Mouse (Mus musculus): ENCODE data around the gene Cacna2d3. TPM values are rescaled to one million over a fixed set of nuclear protein-coding genes. Genes with fewer than 3 reads are reported as not detected.
A peak's percentile ranks its signal among the peaks of the same experiment; 100 is the strongest.

Gene Cacna2d3
- 37.5 and 41.0 TPM in 2 replicates for polyA plus RNA-seq (2015; fragmentation: Nextera tagmentation; extraction: Ambion mirVana)

DNA sequence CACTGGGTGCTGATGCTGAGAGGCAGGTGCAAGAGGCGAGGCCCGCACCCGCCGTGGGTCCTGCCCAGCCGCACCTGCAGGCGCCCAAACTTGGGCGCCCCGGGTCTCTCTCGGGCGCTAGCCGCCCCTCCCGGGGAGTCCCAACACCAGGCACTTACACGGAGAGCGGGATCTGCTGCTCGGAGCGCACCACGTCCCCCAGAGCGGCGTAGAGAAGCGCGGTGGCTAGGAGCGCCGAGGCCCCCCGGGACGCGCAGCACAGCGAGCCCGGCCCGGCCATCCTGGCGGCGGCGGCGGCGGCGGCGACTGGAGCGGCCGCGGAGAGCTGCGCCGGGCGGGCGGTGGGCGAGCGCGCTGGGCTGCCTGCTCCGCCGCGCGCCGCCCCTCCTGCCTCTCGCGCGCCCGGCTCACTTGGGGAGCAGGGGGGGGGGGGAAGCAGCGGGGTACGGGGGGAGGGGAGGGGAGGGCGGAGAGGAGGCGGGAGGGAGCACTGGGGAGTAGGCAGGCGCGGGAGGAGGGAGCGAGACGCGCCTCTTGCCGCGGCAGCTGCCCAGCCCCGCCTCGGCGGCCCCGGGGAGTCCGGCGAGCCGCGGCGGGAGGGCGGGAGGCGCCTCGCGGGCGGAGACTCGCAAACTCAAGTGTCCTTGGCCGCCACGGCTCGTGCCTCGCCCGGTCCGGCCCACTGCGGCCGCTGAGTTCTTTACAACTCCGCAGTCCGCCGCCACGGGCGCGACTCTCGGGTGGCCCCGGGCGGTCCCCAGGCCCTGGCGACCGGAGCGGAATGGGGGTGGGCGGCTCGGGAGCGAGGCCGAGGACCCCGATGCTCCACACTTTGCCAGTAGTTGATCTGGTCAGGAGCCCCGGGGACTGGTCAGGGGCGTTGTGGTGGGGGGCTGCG is at the start of gene Cacna2d3:
Gene Cacna2d3, minus strand, starts transcription at position 377 of the 898 bp plus-strand sequence.
- no peaks in the 10 kb centered on the region for H3K36me3 ChIP-seq
- peaks cover 35% of the 10 kb centered on the region for H3K4me1 ChIP-seq
- H3K4me2 ChIP-seq (replicated peaks), result peak within 1 kb of the TSS; percentile 85
- H3K9ac ChIP-seq, result peak within 1 kb of the TSS; percentile 62
- under 1% methylated on average over 95 of the region's 109 CpGs for WGBS
- H3K27ac ChIP-seq (replicated peaks), result peak within 1 kb of the TSS; percentile 78
- H3K4me3 ChIP-seq (replicated peaks), result peak within 1 kb of the TSS; percentile 55
- ATAC-seq (ENCODE audit: insufficient number of reproducible peaks, low FRiP score, low TSS enrichment, low read depth), result peak; percentile 82
- H3K27me3 ChIP-seq, result peaks cover 52% of the 10 kb centered on the region
- no peaks in the 10 kb centered on the region for H3K9me3 ChIP-seq (replicated peaks)

DNA sequence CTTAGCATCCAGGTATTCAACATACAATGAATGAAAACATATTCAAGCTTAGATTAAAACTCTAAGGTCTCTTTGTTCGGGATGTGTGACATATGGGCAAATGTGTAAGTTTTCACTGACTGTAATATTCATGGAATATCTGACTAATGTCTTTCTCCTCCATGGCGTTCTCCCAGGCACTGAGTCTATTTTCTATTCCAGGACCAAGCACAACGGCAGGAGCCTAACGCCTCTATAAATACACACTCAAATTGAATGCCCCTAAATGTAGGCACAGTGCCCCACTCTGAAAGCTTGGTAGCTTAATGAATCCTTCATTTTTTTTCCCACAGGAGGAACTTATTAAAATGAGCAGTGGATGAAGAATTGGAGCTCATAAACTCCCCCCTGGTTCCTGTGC is 47.8 kb upstream of the Cacna2d3 start:
- Histone ChIP-seq H3K4me3 (replicated peaks) (no peak overlapping the region), H3K27ac (replicated peaks) (no peak overlapping the region)

DNA sequence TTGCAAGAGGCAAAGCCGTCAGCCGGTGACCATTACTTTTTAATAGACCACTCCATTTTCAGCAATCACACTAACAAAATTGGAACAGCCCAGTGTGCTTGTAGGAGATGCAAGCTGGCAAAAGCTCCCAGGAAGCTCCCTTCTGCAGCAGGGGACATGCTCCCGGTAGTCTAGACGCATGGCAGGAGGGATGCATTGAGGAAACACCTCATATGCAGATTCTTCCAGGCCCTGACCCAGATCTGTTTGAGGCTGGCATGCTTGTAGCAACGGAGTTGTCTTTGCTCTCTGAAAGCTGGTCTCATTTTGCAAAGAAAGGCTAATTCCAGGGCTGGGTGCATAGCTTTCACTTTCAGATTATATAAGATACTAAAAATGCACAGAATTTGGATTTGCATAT is 31.2 kb upstream of the Cacna2d3 start:
- Histone ChIP-seq H3K36me3 (no peaks in the 10 kb centered on the region), H3K27ac (replicated peaks) (no peak overlapping the region), H3K4me3 (replicated peaks) (no peak overlapping the region), H3K27me3 (no peaks in the 10 kb centered on the region), H3K9me3 (replicated peaks) (no peaks in the 10 kb centered on the region), H3K4me1 (no peaks in the 10 kb centered on the region), H3K4me2 (replicated peaks) (no peak overlapping the region), H3K9ac (no peak overlapping the region)
- 66% methylated on average over 5 of the region's 5 CpGs for WGBS
- no peak for ATAC-seq (ENCODE audit: insufficient number of reproducible peaks, low FRiP score, low TSS enrichment, low read depth)

More for the DNA sequence above, 47.8 kb upstream of the Cacna2d3 start:
- Histone ChIP-seq H3K27me3 (no peaks in the 10 kb centered on the region), H3K4me1 (no peaks in the 10 kb centered on the region), H3K9me3 (replicated peaks) (no peaks in the 10 kb centered on the region), H3K4me2 (replicated peaks) (no peak overlapping the region), H3K9ac (no peak overlapping the region), H3K36me3 (no peaks in the 10 kb centered on the region)
- no peak for ATAC-seq (ENCODE audit: insufficient number of reproducible peaks, low FRiP score, low TSS enrichment, low read depth)
- WGBS, result 76% methylated on average over 4 of the region's 4 CpGs

DNA sequence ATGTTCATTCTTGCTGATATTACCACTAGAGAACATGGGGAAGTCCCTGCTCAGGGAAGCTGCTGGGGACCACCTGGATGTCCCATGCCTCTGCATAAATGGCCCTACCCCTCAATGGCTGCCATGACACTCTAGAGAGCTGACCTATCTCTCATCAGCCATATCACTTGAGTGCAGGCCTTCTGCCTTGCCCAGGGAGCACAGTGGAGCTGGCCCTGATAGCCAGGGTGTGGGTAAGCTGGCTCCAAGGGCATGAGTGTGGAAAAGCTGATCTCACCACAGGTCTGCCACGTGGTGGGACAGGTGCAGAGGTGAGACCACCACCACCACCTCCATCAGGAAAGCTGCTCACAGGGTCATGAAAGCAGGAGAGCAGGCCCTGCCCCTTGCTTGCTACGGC is 17.1 kb upstream of the Cacna2d3 start:
- no peak overlapping the region for H3K4me2 ChIP-seq (replicated peaks)
- WGBS, result 62% methylated on average over 2 of the region's 2 CpGs
- H3K4me3 ChIP-seq (replicated peaks), result no peak overlapping the region

DNA sequence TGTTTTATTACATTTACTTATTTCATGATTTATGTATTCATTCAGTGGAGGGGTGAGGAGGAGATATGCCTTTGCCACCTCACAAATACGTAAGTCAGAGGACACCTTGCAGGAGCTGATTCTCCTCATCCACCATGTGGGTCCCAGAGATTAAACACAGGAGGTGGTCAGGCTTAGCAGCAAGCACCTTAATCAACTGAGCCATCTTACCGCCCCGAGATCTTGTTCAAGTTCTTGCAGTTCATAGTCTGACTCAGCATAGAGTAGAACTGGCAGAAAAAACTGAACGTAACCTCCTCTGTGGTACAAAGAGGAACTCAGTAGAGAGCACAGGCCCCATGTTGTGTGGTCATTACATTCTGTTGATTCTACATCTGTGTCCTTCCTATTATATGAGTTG is 8.6 kb upstream of the Cacna2d3 start:
- no peaks in the 10 kb centered on the region for H3K4me1 ChIP-seq
- no peaks in the 10 kb centered on the region for H3K36me3 ChIP-seq
- WGBS, result 87% methylated on average over 4 of the region's 4 CpGs
- no peak for ATAC-seq (ENCODE audit: insufficient number of reproducible peaks, low FRiP score, low TSS enrichment, low read depth)
- no peak overlapping the region for H3K4me2 ChIP-seq (replicated peaks)
- no peaks in the 10 kb centered on the region for H3K9me3 ChIP-seq (replicated peaks)
- H3K27me3 ChIP-seq, result peaks cover 14% of the 10 kb centered on the region; the same call in 1 of the 2 replicates
- H3K4me3 ChIP-seq (replicated peaks), result no peak overlapping the region
- H3K9ac ChIP-seq, result no peak overlapping the region
- H3K27ac ChIP-seq (replicated peaks), result no peak overlapping the region

More for the DNA sequence above, 17.1 kb upstream of the Cacna2d3 start:
- Histone ChIP-seq H3K36me3 (no peaks in the 10 kb centered on the region), H3K27me3 (no peaks in the 10 kb centered on the region), H3K4me1 (no peaks in the 10 kb centered on the region), H3K9ac (no peak overlapping the region), H3K27ac (replicated peaks) (no peak overlapping the region), H3K9me3 (replicated peaks) (no peaks in the 10 kb centered on the region)
- ATAC-seq (ENCODE audit: insufficient number of reproducible peaks, low FRiP score, low TSS enrichment, low read depth), result no peak

DNA sequence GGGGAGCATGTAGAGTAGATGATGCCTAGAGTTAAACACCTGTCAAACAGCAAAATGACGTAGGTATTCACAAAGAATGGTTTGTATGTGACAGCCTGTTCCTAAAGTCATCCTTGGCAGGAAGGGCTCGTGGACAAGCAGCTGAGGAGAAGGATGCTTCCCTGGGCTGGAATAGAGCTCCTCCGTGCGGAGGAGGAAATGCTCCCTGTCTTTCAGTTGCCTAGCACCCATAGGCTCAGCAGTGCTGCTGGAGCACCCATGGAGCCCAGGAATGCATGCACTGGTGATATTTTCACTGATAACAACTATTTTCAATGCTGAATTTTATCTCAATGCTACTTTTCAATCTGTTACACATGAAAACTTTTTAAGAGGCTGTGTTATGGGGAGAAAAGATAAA is 7.3 kb upstream of the Cacna2d3 start:
- no peak overlapping the region for H3K4me2 ChIP-seq (replicated peaks)
- no peak overlapping the region for H3K27ac ChIP-seq (replicated peaks)
- no peaks in the 10 kb centered on the region for H3K4me1 ChIP-seq
- H3K27me3 ChIP-seq, result peaks cover 20% of the 10 kb centered on the region
- no peaks in the 10 kb centered on the region for H3K36me3 ChIP-seq
- ATAC-seq (ENCODE audit: insufficient number of reproducible peaks, low FRiP score, low TSS enrichment, low read depth), result no peak
- H3K9me3 ChIP-seq (replicated peaks), result no peaks in the 10 kb centered on the region
- H3K4me3 ChIP-seq (replicated peaks), result no peak overlapping the region
- no peak overlapping the region for H3K9ac ChIP-seq
- WGBS, result 78% methylated on average over 4 of the region's 4 CpGs

DNA sequence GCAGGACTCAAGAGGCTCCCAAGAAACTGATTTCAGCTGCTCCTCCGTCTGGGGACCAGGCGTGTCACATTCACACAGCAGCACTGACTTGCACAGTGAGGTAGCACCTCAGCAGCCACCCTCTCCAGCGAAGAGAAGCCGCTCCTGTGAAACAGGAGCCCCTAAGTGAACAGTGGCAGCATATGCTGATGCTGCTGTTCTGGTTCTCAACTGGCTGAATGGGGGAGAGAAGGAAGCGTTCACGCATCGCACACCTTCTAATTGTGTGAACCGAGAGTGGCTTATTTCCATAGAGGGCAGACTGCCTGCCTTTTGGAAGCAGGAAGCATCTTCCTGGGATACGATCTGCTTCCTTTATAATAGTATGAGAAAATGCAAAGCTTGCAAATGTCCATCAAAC is 5.9 kb upstream of the Cacna2d3 start:
- no peak overlapping the region for H3K4me3 ChIP-seq (replicated peaks)
- no peak overlapping the region for H3K4me2 ChIP-seq (replicated peaks)
- H3K27ac ChIP-seq (replicated peaks), result no peak overlapping the region
- H3K27me3 ChIP-seq, result peaks cover 33% of the 10 kb centered on the region
- H3K4me1 ChIP-seq, result peaks cover 10% of the 10 kb centered on the region; the same call in 1 of the 2 replicates
- H3K9ac ChIP-seq, result no peak overlapping the region
- no peaks in the 10 kb centered on the region for H3K36me3 ChIP-seq
- WGBS, result 68% methylated on average over 9 of the region's 9 CpGs
- no peak for ATAC-seq (ENCODE audit: insufficient number of reproducible peaks, low FRiP score, low TSS enrichment, low read depth)
- H3K9me3 ChIP-seq (replicated peaks), result no peaks in the 10 kb centered on the region

DNA sequence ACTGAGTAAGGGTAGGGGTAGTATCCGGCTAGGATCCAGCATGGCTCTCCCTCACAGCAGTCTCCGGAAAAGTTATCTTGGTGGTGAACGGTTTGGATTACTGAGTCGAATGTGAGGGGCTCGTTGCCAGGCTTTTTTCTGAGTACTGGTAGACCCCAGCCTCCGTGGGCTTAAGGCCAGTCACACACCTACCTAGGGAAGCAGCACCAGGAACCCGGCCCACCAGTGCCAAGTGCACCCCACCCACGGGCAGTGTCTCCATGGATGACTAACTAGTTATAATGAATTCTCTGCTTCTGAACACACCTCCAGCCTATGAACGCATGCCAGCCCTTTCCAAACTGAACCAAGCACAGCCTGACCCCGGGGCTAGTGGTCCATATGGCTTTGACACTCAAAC is 1.6 kb upstream of the Cacna2d3 start:
- ATAC-seq (ENCODE audit: insufficient number of reproducible peaks, low FRiP score, low TSS enrichment, low read depth), result no peak

DNA sequence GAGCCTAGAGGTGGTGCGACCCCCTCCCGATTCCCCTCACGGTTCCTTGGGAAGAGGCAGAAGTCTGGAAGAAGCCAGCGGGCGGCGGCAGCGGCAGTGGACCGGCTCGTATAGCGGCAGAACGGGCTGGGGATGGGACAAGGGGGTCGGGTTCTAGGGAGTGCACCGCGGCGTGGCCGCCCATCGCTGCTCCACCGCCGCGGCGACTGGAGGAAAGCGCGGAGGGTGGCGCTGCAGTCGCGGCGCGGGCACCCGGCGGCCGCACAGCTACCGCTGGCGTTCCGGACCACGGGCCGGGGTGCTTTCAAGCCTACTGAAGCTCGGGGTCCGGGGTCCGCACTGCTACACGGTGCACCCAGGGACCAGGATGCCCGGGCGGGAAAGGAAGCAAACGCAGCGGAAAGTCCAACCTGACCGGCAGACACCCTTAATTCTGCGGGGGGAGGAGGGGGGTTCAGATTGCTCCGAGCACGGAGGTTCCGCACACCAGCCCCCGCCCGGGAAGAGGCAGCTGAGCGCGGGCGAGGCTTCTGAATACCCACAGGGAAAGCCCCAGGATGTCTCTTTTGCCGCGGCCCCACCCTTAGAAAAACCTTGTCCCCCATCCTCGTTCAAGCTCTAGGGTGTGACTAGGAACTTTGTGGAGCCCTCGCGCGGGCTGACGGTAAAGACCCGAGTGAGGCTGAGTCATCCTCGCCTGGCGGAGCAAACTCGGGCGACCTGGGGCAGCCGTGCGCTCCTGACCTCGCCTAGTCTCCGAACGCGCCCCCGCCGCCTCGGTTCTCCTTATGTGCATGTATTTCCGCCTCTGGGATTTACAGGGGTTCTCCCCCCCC is 940 bp upstream of the Cacna2d3 start:
- Histone ChIP-seq H3K27ac (replicated peaks) (peak overlapping the region; percentile 78), H3K36me3 (no peaks in the 10 kb centered on the region), H3K27me3 (peaks cover 61% of the 10 kb centered on the region), H3K4me3 (replicated peaks) (peak overlapping the region; percentile 55), H3K9me3 (replicated peaks) (no peaks in the 10 kb centered on the region), H3K4me1 (peaks cover 35% of the 10 kb centered on the region), H3K9ac (peak overlapping the region; percentile 58), H3K4me2 (replicated peaks) (peak overlapping the region; percentile 85)
- under 1% methylated on average over 72 of the region's 76 CpGs for WGBS
- ATAC-seq (ENCODE audit: insufficient number of reproducible peaks, low FRiP score, low TSS enrichment, low read depth), result peak; percentile 39

More for the DNA sequence above, 1.6 kb upstream of the Cacna2d3 start:
- Histone ChIP-seq H3K4me2 (replicated peaks) (peak overlapping the region; percentile 85), H3K4me3 (replicated peaks) (peak overlapping the region; percentile 55), H3K27me3 (peaks cover 60% of the 10 kb centered on the region), H3K4me1 (peaks cover 35% of the 10 kb centered on the region), H3K27ac (replicated peaks) (no peak overlapping the region), H3K36me3 (no peaks in the 10 kb centered on the region), H3K9ac (0 out of 2 replicates have a peak overlapping the region, but pooled peaks have one; percentile 58), H3K9me3 (replicated peaks) (no peaks in the 10 kb centered on the region)
- WGBS, result 6% methylated on average over 10 of the region's 10 CpGs

DNA sequence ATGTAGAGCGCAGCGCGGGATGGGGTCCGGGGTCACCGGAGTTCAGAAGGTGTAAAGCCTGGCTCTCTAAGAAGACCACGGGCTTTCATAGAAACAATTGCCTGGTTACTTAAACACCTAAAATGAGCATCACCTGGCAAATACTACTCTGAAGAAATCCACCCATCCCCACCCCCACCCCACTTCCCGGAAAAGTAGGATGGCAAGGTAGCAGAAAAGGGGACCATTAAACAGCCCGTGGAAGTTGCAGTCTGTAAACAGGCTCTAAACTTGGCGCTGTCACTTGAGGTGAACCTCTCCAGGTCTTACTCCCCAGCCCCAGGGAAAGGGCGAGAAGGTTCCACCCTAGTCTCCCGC is 555 bp downstream of the Cacna2d3 start:
- no peak for ATAC-seq (ENCODE audit: insufficient number of reproducible peaks, low FRiP score, low TSS enrichment, low read depth)
- peak overlapping the region; percentile 62 for H3K9ac ChIP-seq
- H3K36me3 ChIP-seq, result no peaks in the 10 kb centered on the region
- no peaks in the 10 kb centered on the region for H3K9me3 ChIP-seq (replicated peaks)
- H3K27me3 ChIP-seq, result peaks cover 52% of the 10 kb centered on the region
- H3K4me3 ChIP-seq (replicated peaks), result peak overlapping the region; percentile 55
- 2% methylated on average over 11 of the region's 11 CpGs for WGBS
- peak overlapping the region; percentile 78; the same call in 1 of the 2 replicates for H3K27ac ChIP-seq (replicated peaks)
- H3K4me1 ChIP-seq, result peaks cover 35% of the 10 kb centered on the region
- H3K4me2 ChIP-seq (replicated peaks), result peak overlapping the region; percentile 85

DNA sequence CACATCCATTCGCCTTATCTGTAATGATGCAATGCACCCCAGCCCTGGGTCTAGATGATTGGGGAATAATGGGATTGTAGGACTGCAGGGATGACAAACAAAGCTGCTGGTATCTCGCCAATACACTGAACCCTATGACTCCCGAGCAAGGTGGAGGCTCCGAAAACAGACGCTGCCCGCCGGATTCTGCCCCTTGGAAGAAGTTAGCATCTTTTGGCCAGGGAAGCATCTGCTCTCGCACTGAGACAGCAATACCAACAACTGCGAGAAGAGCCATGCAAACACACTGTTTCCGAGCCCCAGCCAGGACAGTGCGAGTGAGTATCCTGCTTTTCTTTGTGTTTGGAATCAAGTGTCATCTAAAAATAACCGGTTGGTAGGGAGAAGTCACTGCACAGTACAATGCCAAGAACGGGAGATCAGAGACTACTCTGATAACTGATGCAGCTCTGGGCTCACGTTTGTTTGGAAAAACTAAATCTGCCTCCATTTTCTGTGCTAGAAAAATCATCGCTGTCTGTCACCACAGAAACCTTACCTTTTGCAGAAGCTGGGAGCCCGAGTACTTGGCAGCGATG is 1.2 kb downstream of the Cacna2d3 start:
- Histone ChIP-seq H3K4me1 (peaks cover 35% of the 10 kb centered on the region), H3K27ac (replicated peaks) (peak overlapping the region; percentile 36), H3K4me3 (replicated peaks) (peak overlapping the region; percentile 55), H3K27me3 (peaks cover 48% of the 10 kb centered on the region), H3K9ac (0 out of 2 replicates have a peak overlapping the region, but pooled peaks have one; percentile 7), H3K4me2 (replicated peaks) (peak overlapping the region; percentile 85), H3K9me3 (replicated peaks) (no peaks in the 10 kb centered on the region), H3K36me3 (no peaks in the 10 kb centered on the region)
- WGBS, result 4% methylated on average over 17 of the region's 17 CpGs
- no peak for ATAC-seq (ENCODE audit: insufficient number of reproducible peaks, low FRiP score, low TSS enrichment, low read depth)

Data from embryonic facial prominence, embryonic 15.5 days (tissue).